Mouse (Mus musculus) heart, embryonic 11.5 days (tissue): ENCODE measurements around the gene Batf3. TPM values are rescaled to one million over a fixed set of nuclear protein-coding genes. Genes with fewer than 3 reads are reported as not detected.

Experiments
- ATAC-seq: fragments of 200-750 bp; cut with Nextera tagmentation; replicated peaks from 2 replicates; pipeline ENCODE4 v1.8.0; 2017; ENCODE audit warnings: moderate library complexity; ENCODE audit not compliant: insufficient number of reproducible peaks, low FRiP score, low TSS enrichment
- H3K27ac ChIP-seq: fragments of 300-500 bp; sonication (generic); 2 replicates; pipeline ENCODE4 v1.5.1; 2014; ENCODE audit warnings: mild to moderate bottlenecking, low read depth, low read length
- H3K27me3 ChIP-seq: fragments of 300-500 bp; sonication (generic); 2 replicates; pipeline ENCODE4 v1.6.1; 2014; ENCODE audit warnings: mild to moderate bottlenecking, low read length, mixed read lengths; ENCODE audit not compliant: control insufficient read depth, insufficient read depth
- H3K36me3 ChIP-seq: fragments of 300-500 bp; sonication (generic); 2 replicates; pipeline ENCODE4 v1.6.1; 2014; ENCODE audit warnings: mild to moderate bottlenecking, low read length, moderate library complexity, mixed read lengths; ENCODE audit not compliant: control insufficient read depth, insufficient read depth
- H3K4me1 ChIP-seq: fragments of 300-500 bp; sonication (generic); 2 replicates; pipeline ENCODE4 v1.6.1; 2014; ENCODE audit warnings: low read length; ENCODE audit not compliant: control insufficient read depth, insufficient read depth
- H3K4me2 ChIP-seq: fragments of 300-500 bp; sonication (generic); 2 replicates; pipeline ENCODE4 v1.6.1; 2014; ENCODE audit warnings: mild to moderate bottlenecking, moderate library complexity
- H3K4me3 ChIP-seq: fragments of 300-500 bp; sonication (generic); 2 replicates; pipeline ENCODE4 v1.5.1; 2014; ENCODE audit warnings: low read depth, low read length
- H3K9ac ChIP-seq: fragments of 300-500 bp; sonication (generic); 2 replicates; pipeline ENCODE4 v1.6.1; 2014; ENCODE audit warnings: mild to moderate bottlenecking, low read depth, low read length, moderate library complexity
- H3K9me3 ChIP-seq: fragments of 300-500 bp; sonication (generic); replicated peaks from 2 replicates; pipeline ENCODE4 v1.6.1; 2016; ENCODE audit warnings: low read length; ENCODE audit not compliant: control insufficient read depth
- WGBS: fragments of 180-500 bp; shearing (Covaris S2); extraction: QIAGEN DNeasy Blood & Tissue Kit; methylation state at CpG from one replicate; pipeline ENCODE4 v1.1.7; 2014; ENCODE audit not compliant: insufficient replicate concordance; 5-methylcytosine and 5-hydroxymethylcytosine counted together
- polyA plus RNA-seq: library from polyadenylated mRNA; unstranded; fragments of >200 nt; fragmentation: Nextera tagmentation; extraction: Ambion mirVana; gene quantifications from 2 replicates; pipeline ENCODE4 v1.2.1, GENCODE M21; 2014

The Batf3 gene
- polyA plus RNA-seq, 1 experiment from 2014 or later: 5.1 TPM

GRCm38 (mm10) chr1:191095019-191095418 is 2.6 kb upstream of the Batf3 start:
- Histone ChIP-seq H3K27ac (no peak overlapping the region), H3K27me3 (peaks cover 12% of the 10 kb centered on the region), H3K4me2 (no peak overlapping the region), H3K9ac (no peak overlapping the region), H3K9me3 (no peaks in the 10 kb centered on the region), H3K4me3 (no peak overlapping the region), H3K36me3 (no peaks in the 10 kb centered on the region), H3K4me1 (peaks cover 8% of the 10 kb centered on the region; the same call in 1 of the 2 replicates)
- 57% methylated on average over 9 of the region's 9 CpGs for WGBS
- no peak for ATAC-seq

- Histone ChIP-seq H3K27ac (no peak overlapping the region), H3K27me3 (peaks cover 12% of the 10 kb centered on the region), H3K36me3 (no peaks in the 10 kb centered on the region), H3K4me1 (peaks cover 8% of the 10 kb centered on the region; the same call in 1 of the 2 replicates), H3K4me2 (peak overlapping the region; percentile 100), H3K4me3 (peak overlapping the region; percentile 66), H3K9me3 (no peaks in the 10 kb centered on the region), H3K9ac (no peak overlapping the region; the same call in 1 of the 2 replicates)
- no peak for ATAC-seq
- 47% methylated on average over 14 of the region's 14 CpGs for WGBS
These were observed 571 bp upstream of the Batf3 start for GRCm38 (mm10) chr1:191096871-191097681.

- WGBS: 38% methylated on average over 5 of the region's 5 CpGs
- no peaks in the 10 kb centered on the region for H3K36me3 ChIP-seq
- H3K9ac ChIP-seq: no peak overlapping the region
- H3K27ac ChIP-seq: no peak overlapping the region
- H3K4me2 ChIP-seq: no peak overlapping the region; the same call in 1 of the 2 replicates
- peaks cover 8% of the 10 kb centered on the region; the same call in 1 of the 2 replicates for H3K4me1 ChIP-seq
- no peak for ATAC-seq
- no peak overlapping the region; the same call in 1 of the 2 replicates for H3K4me3 ChIP-seq
- H3K9me3 ChIP-seq: no peaks in the 10 kb centered on the region
- peaks cover 12% of the 10 kb centered on the region for H3K27me3 ChIP-seq
These were observed 1.5 kb downstream of the Batf3 start for GRCm38 (mm10) chr1:191099114-191099513.

GRCm38 (mm10) chr1:191099772-191100291 is 2.2 kb downstream of the Batf3 start:
- H3K9ac ChIP-seq: no peak overlapping the region
- H3K4me2 ChIP-seq: no peak overlapping the region
- 76% methylated on average over 5 of the region's 5 CpGs for WGBS
- no peak for ATAC-seq
- no peak overlapping the region for H3K27ac ChIP-seq
- H3K4me3 ChIP-seq: no peak overlapping the region
- H3K36me3 ChIP-seq: no peaks in the 10 kb centered on the region
- peaks cover 12% of the 10 kb centered on the region for H3K27me3 ChIP-seq
- no peaks in the 10 kb centered on the region for H3K9me3 ChIP-seq
- peaks cover 8% of the 10 kb centered on the region; the same call in 1 of the 2 replicates for H3K4me1 ChIP-seq

GRCm38 (mm10) chr1:191102730-191103370 is 5.2 kb downstream of the Batf3 start:
- 79% methylated on average over 15 of the region's 15 CpGs for WGBS
- H3K27ac ChIP-seq: no peak overlapping the region
- ATAC-seq: no peak
- H3K4me2 ChIP-seq: no peak overlapping the region
- H3K27me3 ChIP-seq: peaks cover 14% of the 10 kb centered on the region
- 0 out of 2 replicates have a peak, but pooled peaks cover 4% of the 10 kb centered on the region for H3K4me1 ChIP-seq
- no peaks in the 10 kb centered on the region for H3K9me3 ChIP-seq
- H3K36me3 ChIP-seq: no peaks in the 10 kb centered on the region
- H3K9ac ChIP-seq: no peak overlapping the region
- no peak overlapping the region for H3K4me3 ChIP-seq

- no peak overlapping the region for H3K27ac ChIP-seq
- no peak for ATAC-seq
- no peaks in the 10 kb centered on the region for H3K36me3 ChIP-seq
- no peaks in the 10 kb centered on the region for H3K4me1 ChIP-seq
- H3K9me3 ChIP-seq: no peaks in the 10 kb centered on the region
- 0 out of 2 replicates have a peak, but pooled peaks cover 3% of the 10 kb centered on the region for H3K27me3 ChIP-seq
- no peak overlapping the region for H3K4me3 ChIP-seq
- no peak overlapping the region for H3K4me2 ChIP-seq
- WGBS: 72% methylated on average over 9 of the region's 9 CpGs
- H3K9ac ChIP-seq: no peak overlapping the region
These were observed 7.6 kb downstream of the Batf3 start for GRCm38 (mm10) chr1:191105246-191105645.

GRCm38 (mm10) chr1:191107306-191107705 is 9.7 kb downstream of the Batf3 start:
- Histone ChIP-seq H3K4me3 (no peak overlapping the region), H3K36me3 (no peaks in the 10 kb centered on the region), H3K4me1 (peaks cover 13% of the 10 kb centered on the region; the same call in 1 of the 2 replicates), H3K9me3 (no peaks in the 10 kb centered on the region), H3K27ac (no peak overlapping the region), H3K4me2 (no peak overlapping the region), H3K27me3 (0 out of 2 replicates have a peak, but pooled peaks cover 3% of the 10 kb centered on the region), H3K9ac (no peak overlapping the region)
- WGBS: 57% methylated on average over 10 of the region's 10 CpGs
- ATAC-seq: no peak

GRCm38 (mm10) chr1:191109907-191110306 is 12.3 kb downstream of the Batf3 start:
- Histone ChIP-seq H3K27ac (no peak overlapping the region), H3K9me3 (no peaks in the 10 kb centered on the region), H3K27me3 (0 out of 2 replicates have a peak, but pooled peaks cover 3% of the 10 kb centered on the region), H3K36me3 (no peaks in the 10 kb centered on the region), H3K4me2 (no peak overlapping the region), H3K4me1 (peaks cover 13% of the 10 kb centered on the region; the same call in 1 of the 2 replicates), H3K4me3 (no peak overlapping the region), H3K9ac (no peak overlapping the region)
- ATAC-seq: no peak
- 88% methylated on average over 9 of the region's 9 CpGs for WGBS
